Mouse (Mus musculus) lung, adult 2 months (tissue): Measurements from ENCODE around the gene Mdm2.

ENCODE experiments used
- CTCF ChIP-seq: fragments of 200-500 bp; IDR thresholded peaks from 2 replicates; pipeline ENCODE4 v1.5.1; 2011; ENCODE audit warnings: mild to moderate bottlenecking, low read length, control low read depth; ENCODE audit not compliant: insufficient read depth
- POLR2A ChIP-seq: fragments of 200-500 bp; IDR thresholded peaks from 2 replicates; pipeline ENCODE4 v1.6.1; 2011; ENCODE audit warnings: low read depth, mild to moderate bottlenecking, control low read depth, low read length, borderline replicate concordance; ENCODE audit errors: extremely low read depth

- no peak for TF ChIP-seq POLR2A
- no peak for TF ChIP-seq CTCF
Observed at GRCm38 (mm10) chr10:117639221-117639599, 71.3 kb downstream of the Mdm2 start.
